Mouse (Mus musculus): ENCODE data around the gene Mup13.
"Not testable (repeated sequence)": the region's sequence is repeated elsewhere in the genome, so short reads cannot be mapped to it uniquely, and the experiment has no call there.

Gene Mup13

GRCm38 (mm10) chr4:61228186-61228585 is at the start of gene Mup13:
Mup13 (minus strand) TSS chr4:61228286.
- not testable (repeated sequence) for DNase-seq
